28 mouse cellular contexts compared by ENCODE assay signal in genomic region chr17:49995226-49995625, GRCm38 (mm10).
DNase-seq lines count a peak whose midpoint lies in the region; ATAC-seq and TF ChIP-seq lines count a peak whose summit lies in the region.
"Had no signal": no experiment of that assay in that cellular context is flagged by ENCODE, and none has a peak within 500 bp of the region (broad histone marks: within the 10 kb centered on the region; RNA-seq: fewer than 3 reads in every experiment).

No protein-coding gene starts in this region.

- H3K27ac ChIP-seq in gastrocnemius, adult 2 months, result peak overlapping the region; percentile 86
- peak overlapping the region; percentile 4; the same call in 1 of the 2 replicates for H3K27ac ChIP-seq in liver, embryonic 15.5 days (replicated peaks)
- no peak overlapping the region for H3K27ac ChIP-seq in liver, postnatal 0 days (ENCODE audit: low read depth)
- no peak overlapping the region for H3K27ac ChIP-seq in stomach, postnatal 0 days (replicated peaks)
- H3K27ac ChIP-seq: embryonic facial prominence, embryonic 10.5 days; embryonic facial prominence, embryonic 15.5 days; forebrain, embryonic 12.5 days; heart, embryonic 15.5 days; hindbrain, embryonic 14.5 days; limb, embryonic 15.5 days; neural tube, embryonic 13.5 days had no signal

- ATAC-seq in liver, embryonic 15.5 days (ENCODE audit: insufficient read depth), result no peak
- no peak for ATAC-seq in liver, postnatal 0 days
- ATAC-seq in stomach, postnatal 0 days (ENCODE audit: low FRiP score, low TSS enrichment), result peak; percentile 53
- ATAC-seq: intestine, postnatal 0 days had no signal

- no peaks in the 10 kb centered on the region for H3K36me3 ChIP-seq in liver, embryonic 15.5 days (replicated peaks)
- H3K36me3 ChIP-seq in liver, postnatal 0 days (replicated peaks; ENCODE audit: insufficient read depth, low read length), result no peaks in the 10 kb centered on the region; the same call in 1 of the 2 replicates
- no peaks in the 10 kb centered on the region for H3K36me3 ChIP-seq in stomach, postnatal 0 days (ENCODE audit: control insufficient read depth, insufficient read depth, low read length)
- H3K36me3 ChIP-seq: embryonic facial prominence, embryonic 10.5 days; forebrain, embryonic 12.5 days had no signal

- TF ChIP-seq EP300 in liver, postnatal 0 days (IDR thresholded peaks at IDR 0.05; ENCODE audit: low read depth), result no peak
- no peak for TF ChIP-seq EP300 in stomach, postnatal 0 days (optimal IDR thresholded peaks at IDR 0.05)

- DNase-seq in gastrocnemius, adult 2 months, result peak; percentile 14
- DNase-seq in gastrocnemius, postnatal 36 days, result no peak
- DNase-seq in liver, postnatal 0 days, result no peak
- peak; percentile 2 for DNase-seq in adipocyte (ENCODE audit: low spot score)
- DNase-seq in stomach, postnatal 0 days (ENCODE audit: low spot score), result no peak
- DNase-seq in spleen, postnatal 14 days (ENCODE audit: low spot score in 2 of 2), result no peak
- DNase-seq: cerebellum, adult 8-10 months; cerebellum, postnatal 25 days; gastrocnemius, postnatal 14 days; heart, adult 18-20 months; kidney, adult 9 months; kidney, postnatal 10 days; layer of hippocampus, postnatal 36 days; left cerebral cortex, postnatal 4 days; liver, embryonic 13.5 days; lung, embryonic 14.5 days; lung, postnatal 36 days had no signal

- no peak overlapping the region for H3K4me2 ChIP-seq in liver, embryonic 15.5 days
- H3K4me2 ChIP-seq in liver, postnatal 0 days (ENCODE audit: low read depth, low read length), result no peak overlapping the region
- no peak overlapping the region for H3K4me2 ChIP-seq in stomach, postnatal 0 days (replicated peaks; ENCODE audit: low read depth)
- H3K4me2 ChIP-seq: embryonic facial prominence, embryonic 15.5 days; forebrain, embryonic 12.5 days; heart, embryonic 15.5 days; hindbrain, embryonic 14.5 days; limb, embryonic 15.5 days; liver, embryonic 13.5 days; lung, embryonic 14.5 days; midbrain, embryonic 11.5 days; neural tube, embryonic 13.5 days had no signal

- TF ChIP-seq CTCF in gastrocnemius, adult 2 months (IDR thresholded peaks at IDR 0.05), result no peak
- TF ChIP-seq CTCF in liver, postnatal 0 days (IDR thresholded peaks at IDR 0.05; ENCODE audit: low read depth), result no peak
- no peak for TF ChIP-seq CTCF in stomach, postnatal 0 days (IDR thresholded peaks at IDR 0.05; ENCODE audit: low read depth)

- no peaks in the 10 kb centered on the region for H3K4me1 ChIP-seq in liver, embryonic 15.5 days (replicated peaks)
- no peaks in the 10 kb centered on the region for H3K4me1 ChIP-seq in liver, postnatal 0 days (ENCODE audit: insufficient read depth)
- no peaks in the 10 kb centered on the region for H3K4me1 ChIP-seq in stomach, postnatal 0 days (replicated peaks; ENCODE audit: control insufficient read depth, insufficient read depth)
- H3K4me1 ChIP-seq: embryonic facial prominence, embryonic 15.5 days; forebrain, embryonic 12.5 days; limb, embryonic 15.5 days; neural tube, embryonic 13.5 days had no signal

- no peaks in the 10 kb centered on the region for H3K9me3 ChIP-seq in liver, embryonic 15.5 days (replicated peaks)
- no peaks in the 10 kb centered on the region for H3K9me3 ChIP-seq in liver, postnatal 0 days (ENCODE audit: low read length)
- H3K9me3 ChIP-seq in stomach, postnatal 0 days (ENCODE audit: control insufficient read depth, low read length), result no peaks in the 10 kb centered on the region
- H3K9me3 ChIP-seq: embryonic facial prominence, embryonic 10.5 days; embryonic facial prominence, embryonic 15.5 days; heart, embryonic 15.5 days; limb, embryonic 15.5 days; liver, embryonic 13.5 days; neural tube, embryonic 13.5 days had no signal

- H3K9ac ChIP-seq in liver, embryonic 15.5 days, result no peak overlapping the region
- H3K9ac ChIP-seq in liver, postnatal 0 days (replicated peaks), result no peak overlapping the region
- no peak overlapping the region for H3K9ac ChIP-seq in stomach, postnatal 0 days (ENCODE audit: low read length)
- H3K9ac ChIP-seq: embryonic facial prominence, embryonic 15.5 days; forebrain, embryonic 12.5 days; heart, embryonic 15.5 days; hindbrain, embryonic 14.5 days; limb, embryonic 15.5 days; liver, embryonic 13.5 days; lung, embryonic 14.5 days; neural tube, embryonic 13.5 days had no signal

- no peaks in the 10 kb centered on the region for H3K27me3 ChIP-seq in liver, embryonic 15.5 days
- H3K27me3 ChIP-seq in liver, postnatal 0 days (ENCODE audit: insufficient read depth, low read length), result no peaks in the 10 kb centered on the region
- no peaks in the 10 kb centered on the region for H3K27me3 ChIP-seq in stomach, postnatal 0 days (ENCODE audit: control insufficient read depth, insufficient read depth, low read length)
- H3K27me3 ChIP-seq: CH12.LX; embryonic facial prominence, embryonic 15.5 days; forebrain, embryonic 12.5 days; heart, embryonic 15.5 days; limb, embryonic 15.5 days; liver, embryonic 13.5 days; neural tube, embryonic 13.5 days had no signal

- H3K4me3 ChIP-seq in gastrocnemius, adult 2 months, result no peak overlapping the region
- no peak overlapping the region for H3K4me3 ChIP-seq in liver, embryonic 15.5 days (replicated peaks)
- no peak overlapping the region for H3K4me3 ChIP-seq in liver, postnatal 0 days (ENCODE audit: low read depth, low read length)
- no peak overlapping the region for H3K4me3 ChIP-seq in stomach, postnatal 0 days (ENCODE audit: low read depth, low read length)
- H3K4me3 ChIP-seq: embryonic facial prominence, embryonic 10.5 days; embryonic facial prominence, embryonic 15.5 days; forebrain, embryonic 12.5 days; heart, embryonic 15.5 days; limb, embryonic 15.5 days; liver, embryonic 13.5 days; neural tube, embryonic 13.5 days had no signal

- intact Hi-C loops in gastrocnemius, adult 2 months (cut with DNase I), result no loop called here
- intact Hi-C loops in gastrocnemius, postnatal 36 days (cut with DNase I), result no loop called here

- WGBS in liver, embryonic 15.5 days (ENCODE audit: insufficient replicate concordance), result 48% methylated on average over 3 of the region's 3 CpGs
- WGBS in liver, postnatal 0 days (ENCODE audit: insufficient replicate concordance), result 70% methylated on average over 3 of the region's 3 CpGs
- 87% methylated on average over 3 of the region's 3 CpGs for WGBS in stomach, postnatal 0 days

Comparison
In these comparisons a context has a peak if more than half of its experiments do, and no peak if none do; other contexts are left out.
1. DNase-seq: peak in gastrocnemius, adult 2 months (single experiment) and adipocyte (single experiment); none in gastrocnemius, postnatal 36 days (0 of 2), liver, postnatal 0 days (single experiment), stomach, postnatal 0 days (single experiment) and spleen, postnatal 14 days (0 of 2).
2. H3K27ac ChIP-seq: peak in gastrocnemius, adult 2 months (single experiment) and liver, embryonic 15.5 days (single experiment); none in liver, postnatal 0 days (single experiment) and stomach, postnatal 0 days (single experiment).